Mouse (Mus musculus) limb, embryonic 14.5 days (tissue): ENCODE results near the gene Olfr56. TPM values are rescaled to one million over a fixed set of nuclear protein-coding genes. Genes with fewer than 3 reads are reported as not detected.

Source experiments
- ATAC-seq: fragments of 200-750 bp; cut with Nextera tagmentation; 2 replicates; pipeline ENCODE4 v1.8.0; 2017; ENCODE audit warnings: low read depth, moderate number of reproducible peaks, moderate TSS enrichment; ENCODE audit not compliant: low FRiP score
- DNase-seq: peaks from one replicate; pipeline ENCODE4 v3.0.0-alpha.2; 2015; ENCODE audit warnings: low spot score
- H3K27ac ChIP-seq: fragments of 300-500 bp; sonication (generic); replicated peaks from 2 replicates; pipeline ENCODE4 v1.5.1; 2014; ENCODE audit warnings: low read depth, mild to moderate bottlenecking, low read length, moderate library complexity, mixed read lengths
- H3K27me3 ChIP-seq: fragments of 300-500 bp; sonication (generic); 2 replicates; pipeline ENCODE4 v1.6.1; 2014; ENCODE audit warnings: low read length, mixed read lengths; ENCODE audit not compliant: control insufficient read depth, insufficient read depth
- H3K36me3 ChIP-seq: fragments of 300-500 bp; sonication (generic); 2 replicates; pipeline ENCODE4 v1.6.1; 2014; ENCODE audit warnings: mild to moderate bottlenecking, low read length, moderate library complexity, mixed read lengths; ENCODE audit not compliant: control insufficient read depth, insufficient read depth
- H3K4me1 ChIP-seq: fragments of 300-500 bp; sonication (generic); 2 replicates; pipeline ENCODE4 v1.6.1; 2014; ENCODE audit warnings: antibody characterized with exemption, low read length, mixed read lengths; ENCODE audit not compliant: control insufficient read depth, insufficient read depth
- H3K4me2 ChIP-seq: fragments of 300-500 bp; sonication (generic); replicated peaks from 2 replicates; pipeline ENCODE4 v1.6.1; 2014; ENCODE audit warnings: low read depth, mild to moderate bottlenecking, low read length, moderate library complexity; ENCODE audit not compliant: severe bottlenecking
- H3K4me3 ChIP-seq: fragments of 300-500 bp; sonication (generic); replicated peaks from 2 replicates; pipeline ENCODE4 v1.5.1; 2014; ENCODE audit warnings: low read length
- H3K9ac ChIP-seq: fragments of 300-500 bp; sonication (generic); 2 replicates; pipeline ENCODE4 v1.6.1; 2014; ENCODE audit warnings: mild to moderate bottlenecking, low read depth, low read length, moderate library complexity; ENCODE audit not compliant: severe bottlenecking
- H3K9me3 ChIP-seq: fragments of 300-500 bp; sonication (generic); 2 replicates; pipeline ENCODE4 v1.6.1; 2016; ENCODE audit warnings: low read length; ENCODE audit not compliant: control insufficient read depth
- POLR2A ChIP-seq: fragments of 200-500 bp; IDR thresholded peaks from 2 replicates; pipeline ENCODE4 v1.8.0; 2012; ENCODE audit warnings: inconsistent platforms, mild to moderate bottlenecking, moderate library complexity, borderline replicate concordance; ENCODE audit not compliant: insufficient read depth, insufficient read length; ENCODE audit errors: extremely low read depth
- WGBS: fragments of 180-500 bp; shearing (Covaris S2); extraction: QIAGEN DNeasy Blood & Tissue Kit; methylation state at CpG from one replicate; pipeline ENCODE4 v1.1.7; 2014; 5-methylcytosine and 5-hydroxymethylcytosine counted together
- polyA plus RNA-seq, 2 experiments: library from polyadenylated mRNA; depleted of rRNA in 1 of 2; stranded (reverse) in 1 of 2; unstranded in 1 of 2; fragments of >200 nt; fragmentation: Nextera tagmentation in 1 of 2; extraction: Ambion mirVana in 1 of 2; gene quantifications; 2 replicates each; pipeline versions ENCODE4 v1.2.1 to v1.2.3; 2012 to 2014

The Olfr56 gene
- polyA plus RNA-seq, 2 experiments: 0.06 TPM; not detected in 1

DNA sequence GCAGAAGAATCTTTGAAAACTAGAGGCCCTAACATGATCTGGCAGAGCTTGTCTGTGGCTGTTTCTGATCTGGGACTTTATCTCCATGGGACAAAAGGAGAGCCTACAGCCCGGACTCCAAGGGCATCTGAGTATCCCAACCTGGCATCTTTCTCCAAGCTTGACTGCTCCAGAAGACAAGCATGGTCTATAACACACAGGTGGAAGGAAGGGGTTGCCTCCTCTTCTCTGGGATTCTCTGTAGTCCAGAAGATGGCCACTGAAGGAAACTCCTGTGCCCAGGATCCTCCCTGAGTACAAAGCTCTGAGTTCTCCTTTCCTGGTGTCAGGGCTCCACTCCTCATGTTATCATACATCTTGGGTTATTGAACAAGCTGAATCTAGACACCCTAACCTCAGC, 101.9 kb downstream of the Olfr56 start:
- ATAC-seq (no peak), DNase-seq (no peak)
- WGBS: 76% methylated on average over 1 of the region's 1 CpGs
- Histone ChIP-seq H3K4me2 (no peak overlapping the region), H3K27me3 (no peaks in the 10 kb centered on the region), H3K27ac (no peak overlapping the region), H3K9me3 (no peaks in the 10 kb centered on the region), H3K4me3 (no peak overlapping the region), H3K36me3 (no peaks in the 10 kb centered on the region), H3K9ac (no peak overlapping the region), H3K4me1 (no peaks in the 10 kb centered on the region)
- TF ChIP-seq POLR2A: no peak

DNA sequence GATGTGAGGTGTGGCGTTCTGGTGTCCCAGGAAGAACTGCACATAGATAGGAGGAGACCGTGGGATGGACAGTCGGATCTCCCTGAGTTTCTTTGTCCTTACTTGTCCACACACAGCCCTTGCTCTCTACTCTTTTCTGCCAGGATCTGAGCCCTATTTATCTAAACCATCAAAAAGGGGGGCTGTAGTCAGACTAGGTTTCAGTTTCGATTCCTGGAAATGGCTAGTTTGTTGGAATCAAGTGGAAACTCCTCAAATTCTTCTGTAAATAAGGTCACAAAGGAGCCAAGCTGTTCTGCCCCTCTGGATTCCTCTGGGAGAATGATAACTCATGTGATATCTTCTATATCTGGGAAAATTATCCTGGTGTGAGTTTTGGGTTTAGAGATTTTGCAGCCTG, 102.7 kb downstream of the Olfr56 start:
- no peaks in the 10 kb centered on the region for H3K36me3 ChIP-seq
- no peak overlapping the region for H3K9ac ChIP-seq
- no peak overlapping the region for H3K27ac ChIP-seq
- H3K27me3 ChIP-seq: no peaks in the 10 kb centered on the region
- DNase-seq (no peak), ATAC-seq (no peak)
- H3K9me3 ChIP-seq: no peaks in the 10 kb centered on the region
- H3K4me1 ChIP-seq: no peaks in the 10 kb centered on the region
- 84% methylated on average over 4 of the region's 4 CpGs for WGBS
- H3K4me3 ChIP-seq: no peak overlapping the region
- H3K4me2 ChIP-seq: no peak overlapping the region
- no peak for TF ChIP-seq POLR2A

DNA sequence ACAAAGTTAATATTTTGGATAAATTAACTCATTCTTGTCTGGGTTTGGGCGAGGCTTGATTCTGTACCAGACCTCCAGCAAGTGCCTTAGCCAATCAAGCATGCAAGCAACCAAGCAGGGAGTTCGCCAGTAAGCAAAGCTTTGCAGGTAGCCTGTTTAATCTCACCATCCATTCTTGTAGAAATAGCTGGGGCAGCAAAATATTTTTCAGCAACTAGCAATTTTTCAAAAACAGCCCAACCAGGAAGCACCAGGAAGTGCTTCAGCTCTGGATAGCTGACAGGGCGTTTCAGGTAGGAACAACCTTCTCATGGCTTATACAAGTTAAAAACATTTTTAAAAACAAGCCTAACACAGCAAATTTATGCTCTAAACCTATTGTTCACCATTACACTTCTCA, 103.2 kb downstream of the Olfr56 start:
- no peaks in the 10 kb centered on the region for H3K36me3 ChIP-seq
- DNase-seq: no peak
- no peak for TF ChIP-seq POLR2A
- no peak for ATAC-seq
- H3K4me1 ChIP-seq: no peaks in the 10 kb centered on the region
- H3K9ac ChIP-seq: no peak overlapping the region
- no peaks in the 10 kb centered on the region for H3K27me3 ChIP-seq
- H3K4me3 ChIP-seq: no peak overlapping the region
- no peak overlapping the region for H3K27ac ChIP-seq
- 77% methylated on average over 3 of the region's 3 CpGs for WGBS
- H3K4me2 ChIP-seq: no peak overlapping the region
- H3K9me3 ChIP-seq: no peaks in the 10 kb centered on the region

DNA sequence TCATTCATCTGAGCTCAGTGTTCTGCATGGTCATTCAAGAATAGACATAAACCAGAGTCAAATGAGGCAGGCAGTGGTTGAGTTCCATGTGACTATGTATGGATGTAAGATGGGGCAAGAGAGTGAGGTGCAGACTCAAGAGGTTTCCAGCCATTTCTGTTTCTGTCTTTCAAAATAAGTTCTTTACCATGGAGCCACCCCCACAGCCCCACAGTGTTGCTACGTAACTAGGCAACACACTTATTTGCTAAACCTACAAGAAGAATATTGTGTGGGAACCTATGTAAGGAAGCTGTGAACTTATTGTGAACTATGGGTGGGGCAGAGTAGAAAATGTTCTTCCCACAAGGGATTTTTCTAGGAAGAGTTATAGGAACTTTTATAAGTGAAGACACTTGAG, 104.5 kb downstream of the Olfr56 start:
- DNase-seq (no peak), ATAC-seq (no peak)
- no peak overlapping the region for H3K4me2 ChIP-seq
- H3K9ac ChIP-seq: no peak overlapping the region
- no peak for TF ChIP-seq POLR2A
- H3K27me3 ChIP-seq: no peaks in the 10 kb centered on the region
- H3K4me1 ChIP-seq: no peaks in the 10 kb centered on the region
- H3K27ac ChIP-seq: no peak overlapping the region
- H3K36me3 ChIP-seq: no peaks in the 10 kb centered on the region
- H3K9me3 ChIP-seq: no peaks in the 10 kb centered on the region
- 91% methylated on average over 1 of the region's 1 CpGs for whole genome bisulfite sequencing
- no peak overlapping the region for H3K4me3 ChIP-seq

DNA sequence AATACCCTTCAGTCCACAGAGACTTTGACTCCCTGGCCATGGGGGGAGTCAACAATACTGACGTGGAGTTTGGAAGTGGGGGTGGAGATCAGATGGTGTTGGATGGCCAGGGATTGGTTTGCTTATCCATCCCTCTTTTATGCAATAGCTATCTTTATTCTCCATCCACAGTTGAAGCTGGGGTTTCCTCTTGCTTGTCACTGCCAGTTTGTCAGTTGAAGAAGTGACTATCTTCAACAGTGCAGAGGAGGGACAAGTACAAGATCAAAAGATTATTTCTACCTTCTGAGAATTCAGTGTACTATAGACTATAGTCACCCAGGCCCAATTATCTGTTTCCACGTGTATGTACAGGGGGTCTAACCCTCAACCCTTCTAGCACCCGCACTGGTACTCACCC, 105.1 kb downstream of the Olfr56 start:
- Histone ChIP-seq H3K9me3 (no peaks in the 10 kb centered on the region), H3K36me3 (no peaks in the 10 kb centered on the region), H3K4me1 (no peaks in the 10 kb centered on the region), H3K4me2 (no peak overlapping the region), H3K9ac (no peak overlapping the region), H3K27me3 (no peaks in the 10 kb centered on the region), H3K27ac (no peak overlapping the region), H3K4me3 (no peak overlapping the region)
- TF ChIP-seq POLR2A: no peak
- DNase-seq (no peak), ATAC-seq (no peak)
- 78% methylated on average over 3 of the region's 3 CpGs for WGBS

DNA sequence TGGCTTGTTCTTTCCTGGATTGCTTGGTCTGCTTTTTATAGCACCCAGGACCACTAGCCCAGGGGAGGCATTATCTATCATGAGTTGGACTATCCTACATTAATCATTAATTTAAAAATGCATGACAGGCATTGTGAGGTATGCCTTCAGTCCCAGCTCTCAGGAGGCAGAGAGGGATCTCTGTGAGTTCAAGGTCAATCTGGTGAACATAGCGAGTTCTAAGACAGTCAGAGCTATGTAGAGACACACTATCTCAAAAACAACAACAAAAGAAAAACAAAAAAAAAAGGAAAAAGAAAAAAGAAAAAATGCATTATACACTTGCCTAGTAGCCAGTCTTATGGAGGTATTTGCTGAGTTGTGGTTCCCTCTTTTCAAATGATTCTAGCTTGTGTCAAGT, 105.7 kb downstream of the Olfr56 start:
- Histone ChIP-seq H3K4me3 (no peak overlapping the region), H3K27ac (no peak overlapping the region), H3K27me3 (no peaks in the 10 kb centered on the region), H3K9me3 (no peaks in the 10 kb centered on the region), H3K4me1 (no peaks in the 10 kb centered on the region), H3K9ac (no peak overlapping the region), H3K4me2 (no peak overlapping the region), H3K36me3 (no peaks in the 10 kb centered on the region)
- no peak for TF ChIP-seq POLR2A
- no peak for DNase-seq
- WGBS: 82% methylated on average over 1 of the region's 1 CpGs
- no peak for ATAC-seq
